Mouse (Mus musculus) E14TG2a.4 (cell line): Measurements from ENCODE around the gene Tma7.

ENCODE experiments used
- CTCF ChIP-seq: conservative IDR thresholded peaks from 2 replicates; pipeline ENCODE4 v1.5.1; 2014; ENCODE audit warnings: low read length
- NANOG ChIP-seq: IDR thresholded peaks from 2 replicates; pipeline ENCODE4 v1.6.1; 2014; ENCODE audit warnings: borderline replicate concordance, low read length, mixed read lengths

DNA sequence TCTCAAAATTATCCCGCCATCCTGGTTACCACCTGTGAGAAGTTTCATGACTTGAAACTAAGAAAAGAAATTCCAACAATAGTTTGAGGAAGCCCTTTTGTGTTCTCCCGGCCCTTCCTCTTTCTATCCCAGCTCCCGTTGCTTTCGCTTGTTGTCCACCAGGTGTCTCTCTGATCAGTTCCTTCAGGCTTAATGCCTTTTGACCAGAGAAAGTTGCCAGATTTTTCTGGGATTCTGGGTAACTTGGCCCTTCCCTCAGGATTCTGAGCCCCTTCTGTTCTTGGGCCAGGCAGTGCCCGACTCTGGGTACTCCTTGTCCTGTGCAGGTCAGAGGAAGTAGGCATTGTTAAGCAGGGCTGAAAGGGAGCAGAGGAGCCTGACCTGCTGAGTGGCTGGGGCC, 5.6 kb upstream of the Tma7 start:
- TF ChIP-seq CTCF (peak; percentile 62), NANOG (no peak)
